Mouse (Mus musculus): ENCODE measurements around the gene Rnf181. TPM values are rescaled to one million over a fixed set of nuclear protein-coding genes. Genes with fewer than 3 reads are reported as not detected.
A peak's percentile ranks its signal among the peaks of the same experiment; 100 is the strongest.

Rnf181 gene
- total RNA-seq, 2 experiments from 2014 or later, result 48.6 to 81.5 TPM

DNA sequence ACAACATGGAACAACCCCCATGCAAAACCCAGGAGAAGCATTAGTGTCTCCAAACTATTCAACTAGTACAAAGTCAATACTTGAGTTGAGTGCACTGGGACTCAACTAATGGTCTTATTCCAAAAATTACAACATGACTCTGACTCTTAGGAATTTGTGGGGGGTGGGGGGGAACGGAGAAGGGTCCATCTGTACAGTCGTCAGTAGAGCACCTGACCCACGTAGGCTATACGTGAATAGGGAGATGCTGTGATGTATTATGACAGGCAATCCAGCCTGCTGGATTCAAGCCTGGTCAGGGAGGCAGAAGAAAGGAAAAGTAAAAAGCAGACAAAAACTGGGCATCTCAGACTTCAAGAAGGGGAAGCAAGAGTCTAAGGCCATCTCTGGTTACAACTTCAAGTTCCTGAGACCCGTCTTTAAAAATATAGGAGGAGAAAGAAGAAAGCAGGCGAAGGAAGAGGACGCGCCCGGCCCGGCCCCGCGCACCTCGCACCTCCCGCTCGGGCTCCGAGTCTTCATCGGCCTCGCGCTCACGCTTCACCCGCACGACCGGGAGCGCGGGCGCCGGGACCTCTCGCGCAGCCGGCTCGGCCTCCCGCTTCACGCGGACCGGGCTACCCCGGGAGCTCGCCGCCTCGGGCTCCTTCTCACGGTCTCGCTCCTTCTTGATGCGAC, 22.2 kb downstream of the Rnf181 start:
- no peak for ATAC-seq (replicated peaks; ENCODE audit: poor library complexity, severe bottlenecking)

DNA sequence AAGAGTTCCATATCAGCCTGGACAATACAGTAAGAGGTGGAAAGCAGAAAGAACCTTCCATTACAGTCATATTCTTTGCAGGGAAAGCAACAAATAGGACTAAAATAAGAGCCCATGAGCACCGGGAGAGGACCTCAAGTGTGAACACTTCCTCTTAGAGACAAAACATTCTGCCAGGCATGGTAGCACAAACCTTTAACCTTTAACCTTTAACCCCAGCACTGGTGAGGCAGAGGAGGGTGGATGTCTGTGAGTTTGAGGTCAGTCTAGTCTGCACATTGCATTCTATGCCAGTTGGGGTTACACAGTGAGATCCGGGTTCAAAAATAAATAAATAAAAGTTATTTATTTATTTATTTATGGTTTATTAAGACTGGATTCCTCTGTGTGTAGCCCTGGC, 26.3 kb downstream of the Rnf181 start:
- ATAC-seq (replicated peaks; ENCODE audit: poor library complexity, severe bottlenecking), result no peak

DNA sequence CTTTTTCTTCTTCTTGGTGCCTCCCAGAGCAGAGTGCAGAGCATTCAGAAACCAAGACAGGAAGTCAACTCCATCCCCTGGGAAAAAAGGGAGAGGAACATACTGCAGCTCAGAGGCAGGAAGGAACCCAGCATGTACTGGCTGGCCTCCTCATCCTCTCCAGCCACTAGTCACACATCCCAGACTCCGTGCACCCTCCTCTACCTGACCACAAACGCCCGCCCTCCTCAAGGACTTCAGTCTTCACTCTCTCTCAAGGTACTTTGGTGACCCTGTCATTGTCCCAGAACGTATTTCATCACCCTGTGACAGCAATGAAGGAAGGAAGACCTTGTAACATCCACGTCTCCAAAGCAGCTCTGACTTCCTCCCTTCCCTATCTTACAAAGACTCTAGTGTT, 33.6 kb downstream of the Rnf181 start:
- peak; percentile 80 for ATAC-seq (replicated peaks; ENCODE audit: poor library complexity, severe bottlenecking)

DNA sequence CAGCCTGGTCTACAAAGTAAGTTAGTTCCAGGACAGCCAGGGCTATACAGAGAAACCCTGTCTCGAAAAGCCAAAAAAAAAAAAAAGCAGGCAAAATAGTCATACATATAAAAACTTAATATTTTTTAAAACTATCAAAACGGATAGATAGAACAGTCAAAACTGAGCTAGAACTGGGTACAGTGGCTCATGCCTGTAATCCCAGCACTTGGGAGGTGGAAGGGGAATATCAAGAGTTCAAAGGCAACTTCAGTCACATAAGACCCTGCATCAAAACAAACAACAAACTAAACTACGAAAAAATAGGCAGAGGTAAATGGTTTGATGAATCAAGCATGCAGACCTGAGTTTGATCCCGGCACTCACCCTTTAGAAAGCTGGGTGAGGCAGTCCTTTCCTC, 36.6 kb downstream of the Rnf181 start:
- no peak for ATAC-seq (replicated peaks; ENCODE audit: poor library complexity, severe bottlenecking)

DNA sequence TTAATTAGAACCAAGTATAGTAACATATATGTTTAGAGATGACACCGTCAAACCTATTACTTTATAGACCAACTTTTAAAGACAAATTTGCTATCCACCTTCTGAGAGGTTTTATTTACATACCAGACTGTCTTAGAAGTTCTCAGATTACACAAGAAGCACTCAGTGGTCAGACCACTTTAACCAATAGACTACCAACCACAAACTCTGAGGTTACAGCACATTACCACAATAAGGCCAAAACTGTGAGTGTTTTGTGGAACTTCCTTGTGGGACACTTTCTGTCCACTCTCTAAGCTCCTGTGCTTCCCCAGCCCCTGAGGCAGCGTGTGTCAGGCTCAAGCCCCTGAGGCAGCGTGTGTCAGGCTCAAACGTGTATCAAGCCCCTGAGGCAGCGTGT, 37.7 kb downstream of the Rnf181 start:
- ATAC-seq (replicated peaks; ENCODE audit: poor library complexity, severe bottlenecking), result peak; percentile 82

DNA sequence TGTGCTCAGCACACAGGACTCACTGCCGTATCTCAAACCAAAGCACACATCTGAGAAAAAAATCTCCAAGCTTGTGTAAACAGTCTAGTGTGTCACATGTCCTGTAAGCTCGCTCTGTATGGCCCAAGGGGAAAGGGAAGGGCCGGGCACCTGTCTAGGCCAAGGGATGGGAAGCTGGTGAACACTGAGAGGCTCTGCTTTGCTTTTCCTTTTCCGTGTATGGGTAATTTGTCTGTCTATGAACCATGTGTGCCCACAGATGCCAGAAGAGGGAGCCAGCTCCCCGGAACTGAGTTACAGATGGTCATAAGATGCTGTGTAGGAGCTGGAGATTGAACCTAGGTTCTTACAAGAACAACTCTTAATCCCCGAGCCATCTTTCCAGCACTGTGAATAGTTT, 40.5 kb downstream of the Rnf181 start:
- ATAC-seq (replicated peaks; ENCODE audit: poor library complexity, severe bottlenecking), result 0 out of 2 replicates have a peak, but pooled peaks have one; percentile 47

DNA sequence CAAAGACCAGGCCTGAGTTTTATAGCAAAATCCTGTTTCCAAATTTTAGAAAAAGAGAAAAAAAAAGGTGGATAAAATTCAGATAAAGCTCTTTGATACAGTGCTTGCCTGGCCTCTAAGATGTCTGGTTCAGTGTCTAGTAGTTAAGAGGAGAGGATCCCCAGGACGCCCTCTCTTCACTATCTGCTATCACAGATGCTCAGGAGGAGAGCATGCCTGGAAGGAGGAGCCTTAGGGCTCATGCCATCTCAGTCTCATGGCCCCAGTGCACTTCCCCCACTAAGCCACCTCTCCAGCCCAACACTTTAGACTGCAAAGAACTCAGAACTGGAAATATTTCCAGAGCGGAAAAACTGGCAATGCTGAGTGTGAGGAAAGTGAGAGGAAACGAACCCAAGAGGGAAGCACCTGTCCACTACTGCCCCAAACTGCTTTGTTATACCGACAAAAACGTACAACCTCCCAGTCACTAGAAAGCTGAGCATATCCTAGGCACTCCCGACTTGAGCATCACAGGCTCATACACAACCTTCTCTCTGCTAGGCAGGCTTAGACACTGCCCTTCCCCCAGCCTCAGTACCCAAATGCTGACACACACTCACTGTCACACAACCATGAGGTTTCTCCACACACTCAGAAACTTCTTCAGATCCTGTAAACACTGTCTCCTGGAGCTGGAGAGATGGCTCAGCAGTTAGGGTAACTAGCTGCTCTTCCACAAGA, 42.8 kb downstream of the Rnf181 start:
- ATAC-seq (replicated peaks; ENCODE audit: poor library complexity, severe bottlenecking), result no peak

DNA sequence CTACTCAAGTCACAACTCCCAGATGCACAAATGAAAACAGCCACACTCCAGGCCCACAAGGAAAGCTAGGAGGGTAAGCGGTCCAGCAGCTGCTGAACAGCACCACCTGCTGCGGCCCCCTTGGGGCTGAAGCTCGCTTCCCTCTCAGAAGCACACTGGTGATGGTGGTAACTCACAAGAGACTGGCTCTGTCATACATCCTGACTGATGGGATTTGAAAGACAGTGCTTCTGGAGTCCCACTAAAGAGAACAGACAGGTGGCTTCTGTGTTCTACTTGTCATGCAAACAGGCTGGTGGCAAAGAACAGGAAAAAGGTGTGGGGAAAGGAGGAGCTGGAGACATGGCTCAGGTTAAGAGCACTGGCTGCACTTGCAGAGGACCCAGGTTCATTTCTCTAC, 43.8 kb downstream of the Rnf181 start:
- no peak for ATAC-seq (replicated peaks; ENCODE audit: poor library complexity, severe bottlenecking)

DNA sequence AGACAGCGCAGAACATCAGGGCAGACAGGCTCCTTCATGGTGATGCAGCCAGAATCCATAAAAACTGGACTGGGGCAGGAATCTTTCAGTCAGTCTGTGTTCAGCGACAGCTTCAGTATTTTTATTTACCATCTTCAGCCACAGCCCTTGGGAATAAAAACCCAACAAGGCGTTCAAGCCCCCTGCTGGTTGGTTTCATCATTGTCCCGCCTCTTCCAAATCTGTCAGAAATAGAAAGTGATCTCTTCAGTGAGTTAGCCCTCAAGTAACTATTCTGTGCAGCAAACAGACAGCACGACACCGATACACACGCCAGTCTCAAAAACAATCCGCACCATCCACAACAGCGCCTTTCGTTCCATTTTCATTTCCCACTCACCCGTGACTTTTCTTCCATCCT, 47.7 kb downstream of the Rnf181 start:
- 0 out of 2 replicates have a peak, but pooled peaks have one; percentile 30 for ATAC-seq (replicated peaks; ENCODE audit: poor library complexity, severe bottlenecking)

DNA sequence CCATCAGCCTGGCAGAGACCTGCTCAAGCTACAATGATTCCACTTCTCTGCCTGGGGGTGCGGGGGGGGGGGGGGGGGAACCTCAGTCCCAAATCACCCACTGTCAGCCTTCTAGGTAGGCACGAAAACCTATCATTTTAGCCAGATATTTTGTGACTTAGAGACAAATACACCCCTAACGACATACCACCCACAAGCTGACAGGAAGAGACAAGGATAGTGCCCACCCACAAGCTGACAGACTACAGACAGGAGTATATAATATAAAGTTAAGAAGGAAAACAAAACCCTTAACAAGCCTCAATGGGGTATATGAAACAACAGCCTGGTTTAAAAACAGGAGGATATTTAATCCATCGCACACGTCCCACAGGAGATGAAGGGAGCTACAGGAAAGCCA, 48.3 kb downstream of the Rnf181 start:
- no peak for ATAC-seq (replicated peaks; ENCODE audit: poor library complexity, severe bottlenecking)

DNA sequence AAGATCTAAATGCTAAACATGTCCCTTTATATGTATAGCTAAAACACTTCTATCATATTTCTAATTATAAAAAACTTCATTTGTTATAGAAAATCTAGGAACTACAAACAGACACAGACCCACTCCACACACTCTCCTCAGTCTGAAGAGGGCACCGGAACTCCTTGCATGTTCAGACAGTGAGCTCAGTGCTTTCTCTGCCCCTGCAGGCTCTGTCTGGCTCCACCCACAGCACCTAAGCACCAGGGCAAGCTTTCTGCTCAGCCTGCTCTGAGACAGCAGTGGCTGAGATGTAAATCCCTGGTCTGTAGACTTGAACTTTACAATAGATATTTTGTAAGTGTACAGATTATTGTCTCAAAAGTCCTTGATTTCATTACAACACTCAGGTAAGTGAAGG, 50.7 kb downstream of the Rnf181 start:
- ATAC-seq (replicated peaks; ENCODE audit: poor library complexity, severe bottlenecking), result no peak

DNA sequence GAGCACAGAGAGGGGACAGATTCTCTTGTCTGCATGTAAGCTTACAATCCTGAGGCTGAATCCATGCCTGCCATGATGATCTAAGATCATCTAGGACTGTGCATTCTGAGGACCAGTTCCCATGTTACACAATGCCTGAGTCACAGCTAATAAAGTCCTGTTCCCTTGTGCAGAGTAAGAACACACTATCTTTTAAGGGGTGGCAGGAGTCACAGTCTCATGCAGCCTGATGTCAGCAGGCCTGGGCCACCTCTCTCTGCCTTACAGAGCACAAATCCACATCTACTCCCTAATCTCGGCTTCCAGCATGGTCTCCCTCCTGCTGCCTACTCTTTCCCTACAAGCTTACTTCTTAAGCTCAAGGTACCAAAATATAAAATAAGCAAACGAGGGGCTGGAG, 51.4 kb downstream of the Rnf181 start:
- no peak for ATAC-seq (replicated peaks; ENCODE audit: poor library complexity, severe bottlenecking)

DNA sequence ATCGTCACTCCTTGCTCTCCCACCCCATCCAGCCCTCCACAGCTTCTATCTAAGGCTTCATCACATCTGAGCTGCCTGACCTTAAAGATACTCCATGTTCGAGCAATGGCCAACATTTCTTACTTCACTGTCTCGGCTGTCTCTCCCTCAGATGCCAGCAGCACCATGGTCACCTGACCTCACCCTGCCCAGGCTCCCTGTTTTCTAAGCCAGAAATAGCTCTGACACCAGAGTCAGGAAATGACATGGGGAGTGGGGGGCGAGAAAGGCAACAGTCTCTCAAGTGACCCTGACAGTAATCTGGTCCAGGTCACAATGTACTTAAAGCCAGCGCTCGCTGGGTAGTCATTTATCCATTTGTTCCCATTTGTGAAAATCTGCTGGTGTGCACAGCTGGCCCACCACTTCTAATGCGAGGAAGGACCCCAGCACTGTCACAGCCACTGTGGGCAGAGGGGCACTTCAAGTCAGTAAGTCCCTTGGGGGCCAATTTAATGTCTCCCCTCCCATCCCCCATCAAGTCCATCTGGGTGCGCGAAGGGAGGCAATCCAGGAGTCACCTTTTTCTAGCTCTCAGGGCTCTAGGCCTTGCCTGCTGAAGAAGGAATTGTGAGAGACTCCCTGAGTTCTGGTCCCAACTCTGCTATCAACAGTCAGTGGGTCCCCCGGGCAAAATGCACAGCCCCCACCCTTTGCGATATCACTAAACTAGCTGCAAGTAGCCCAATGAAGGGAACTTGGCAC, 53.5 kb downstream of the Rnf181 start:
- no peak for ATAC-seq (replicated peaks; ENCODE audit: poor library complexity, severe bottlenecking)

DNA sequence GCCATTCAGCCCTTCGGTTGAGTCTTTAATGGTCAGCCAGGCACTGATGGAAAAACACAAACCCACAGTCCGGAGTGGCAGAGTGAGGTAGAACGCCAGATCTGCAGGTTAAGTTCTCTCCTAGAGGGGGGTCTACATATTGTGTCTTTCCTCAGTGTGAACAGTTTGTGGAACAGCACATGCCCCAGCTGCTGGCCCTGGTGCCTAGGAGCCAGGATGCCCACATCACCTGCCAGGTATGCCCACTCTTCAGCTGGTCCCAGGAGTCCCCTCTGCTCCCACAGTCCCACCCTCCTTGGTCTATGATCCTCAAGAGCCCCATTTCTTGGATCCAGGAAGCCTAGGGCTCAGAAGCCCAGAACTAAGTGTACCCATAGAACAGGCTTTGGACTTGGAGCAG, 54.6 kb downstream of the Rnf181 start:
- no peak for ATAC-seq (replicated peaks; ENCODE audit: poor library complexity, severe bottlenecking)

Other genes starting within 250 kb of the Rnf181 start
- gene Atoh8, start 131.4 kb downstream of the Rnf181 start, total RNA-seq (2014; fragmentation: Nextera tagmentation), result 1.5 TPM in 1 of 2 replicates, not detected in the other
- gene Atoh8, start 131.4 kb downstream of the Rnf181 start, total RNA-seq (2017), result not detected in 2 replicates
- not detected in 2 replicates for gene Sftpb, start 62.3 kb downstream of the Rnf181 start, total RNA-seq (2014; fragmentation: Nextera tagmentation)
- gene Sftpb, start 62.3 kb downstream of the Rnf181 start, total RNA-seq (2017), result not detected in 2 replicates
- gene Usp39, start 21.8 kb downstream of the Rnf181 start, total RNA-seq (2014; fragmentation: Nextera tagmentation), result 37.8 and 71.8 TPM in 2 replicates
- gene Usp39, start 21.8 kb downstream of the Rnf181 start, total RNA-seq (2017), result 104 and 123 TPM in 2 replicates
- gene 0610030E20Rik, start 19.6 kb downstream of the Rnf181 start, total RNA-seq (2014; fragmentation: Nextera tagmentation), result 24.9 and 34.0 TPM in 2 replicates
- 17.2 and 17.6 TPM in 2 replicates for gene 0610030E20Rik, start 19.6 kb downstream of the Rnf181 start, total RNA-seq (2017)
- 0.73 and 7.4 TPM in 2 replicates for gene Tmem150a, start 11.5 kb downstream of the Rnf181 start, total RNA-seq (2014; fragmentation: Nextera tagmentation)
- gene Tmem150a, start 11.5 kb downstream of the Rnf181 start, total RNA-seq (2017), result 0.09 TPM in 1 of 2 replicates, not detected in the other
- 12.4 and 43.7 TPM in 2 replicates for gene Vamp5, start 13.5 kb upstream of the Rnf181 start, total RNA-seq (2014; fragmentation: Nextera tagmentation)
- gene Vamp5, start 13.5 kb upstream of the Rnf181 start, total RNA-seq (2017), result 8.6 and 16.5 TPM in 2 replicates
- gene Vamp8, start 23.7 kb upstream of the Rnf181 start, total RNA-seq (2014; fragmentation: Nextera tagmentation), result 239 and 250 TPM in 2 replicates
- gene Vamp8, start 23.7 kb upstream of the Rnf181 start, total RNA-seq (2017), result 347 and 437 TPM in 2 replicates
- 7.9 and 8.8 TPM in 2 replicates for gene Ggcx, start 47.4 kb upstream of the Rnf181 start, total RNA-seq (2014; fragmentation: Nextera tagmentation)
- 9.6 and 19.7 TPM in 2 replicates for gene Ggcx, start 47.4 kb upstream of the Rnf181 start, total RNA-seq (2017)
- 387 and 444 TPM in 2 replicates for gene Mat2a, start 72.6 kb upstream of the Rnf181 start, total RNA-seq (2014; fragmentation: Nextera tagmentation)
- gene Mat2a, start 72.6 kb upstream of the Rnf181 start, total RNA-seq (2017), result 211 and 247 TPM in 2 replicates
- gene Sh2d6, start 154.8 kb upstream of the Rnf181 start, total RNA-seq (2014; fragmentation: Nextera tagmentation), result not detected in 2 replicates
- gene Sh2d6, start 154.8 kb upstream of the Rnf181 start, total RNA-seq (2017), result 0.26 and 0.62 TPM in 2 replicates
- gene Capg, start 177.4 kb upstream of the Rnf181 start, total RNA-seq (2014; fragmentation: Nextera tagmentation), result 32.4 and 69.3 TPM in 2 replicates
- 52.4 and 56.6 TPM in 2 replicates for gene Capg, start 177.4 kb upstream of the Rnf181 start, total RNA-seq (2017)
- 12.6 and 14.0 TPM in 2 replicates for gene Elmod3, start 231.5 kb upstream of the Rnf181 start, total RNA-seq (2014; fragmentation: Nextera tagmentation)
- 7.4 and 16.3 TPM in 2 replicates for gene Elmod3, start 231.5 kb upstream of the Rnf181 start, total RNA-seq (2017)
- gene Retsat, start 231.5 kb upstream of the Rnf181 start, total RNA-seq (2014; fragmentation: Nextera tagmentation), result 17.7 and 20.8 TPM in 2 replicates
- gene Retsat, start 231.5 kb upstream of the Rnf181 start, total RNA-seq (2017), result 28.0 and 32.0 TPM in 2 replicates

Measured in granulocyte monocyte progenitor cell, adult 5-6 weeks (primary cell).